Mouse (Mus musculus) thymus, postnatal 36 days (tissue): Measurements from ENCODE around the gene Msmb.
"Not testable (repeated sequence)": the region's sequence is repeated elsewhere in the genome, so short reads cannot be mapped to it uniquely, and the experiment has no call there.

Experiments used
- DNase-seq, 2 experiments: peaks; one replicate each; pipeline ENCODE4 v3.0.0; 2022; ENCODE audit warnings: mixed read lengths in 2 of 2

Gene Msmb

DNA sequence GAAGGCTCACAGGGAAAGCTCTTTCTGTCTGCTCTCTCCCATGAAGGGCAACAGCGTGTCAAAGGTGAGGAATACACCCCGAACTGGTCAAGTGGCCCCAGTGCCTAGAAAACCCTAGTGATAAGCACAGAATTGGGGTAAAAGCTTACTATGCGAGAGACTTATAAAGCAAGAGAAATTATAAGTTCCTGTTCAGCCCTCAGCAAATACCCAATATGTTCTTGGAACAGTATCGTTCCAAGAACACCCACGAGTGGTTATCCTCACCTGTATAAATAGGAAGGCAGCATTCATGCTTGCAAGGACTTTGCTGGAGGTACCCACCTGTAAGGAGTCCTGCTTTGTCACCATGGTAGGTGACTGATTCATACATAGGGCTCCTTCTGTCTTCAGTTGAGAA, at the start of gene Msmb:
TSS of gene Msmb (plus strand) at position 301 of the 400 bp plus-strand sequence.
- DNase-seq = no peak

DNA sequence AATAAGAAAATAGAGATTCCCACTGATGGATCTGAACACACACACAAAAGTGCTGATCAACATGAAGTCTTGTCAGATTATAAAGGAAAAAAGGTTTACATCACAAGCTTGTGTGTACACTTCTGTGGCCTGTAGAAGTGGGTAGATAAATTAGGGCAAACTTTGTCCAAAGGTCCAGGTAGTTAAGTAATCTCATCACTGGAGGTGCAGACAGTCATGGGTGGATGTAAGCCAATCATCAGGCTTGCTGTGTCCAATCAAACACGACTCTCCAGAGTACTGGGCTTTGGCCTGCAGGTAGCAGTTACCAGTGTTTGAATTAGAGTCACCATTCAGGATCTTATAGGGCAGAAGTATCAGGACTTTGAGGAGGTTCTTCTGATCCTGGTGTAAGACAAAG, 48.8 kb upstream of the Msmb start:
- no peak for DNase-seq

DNA sequence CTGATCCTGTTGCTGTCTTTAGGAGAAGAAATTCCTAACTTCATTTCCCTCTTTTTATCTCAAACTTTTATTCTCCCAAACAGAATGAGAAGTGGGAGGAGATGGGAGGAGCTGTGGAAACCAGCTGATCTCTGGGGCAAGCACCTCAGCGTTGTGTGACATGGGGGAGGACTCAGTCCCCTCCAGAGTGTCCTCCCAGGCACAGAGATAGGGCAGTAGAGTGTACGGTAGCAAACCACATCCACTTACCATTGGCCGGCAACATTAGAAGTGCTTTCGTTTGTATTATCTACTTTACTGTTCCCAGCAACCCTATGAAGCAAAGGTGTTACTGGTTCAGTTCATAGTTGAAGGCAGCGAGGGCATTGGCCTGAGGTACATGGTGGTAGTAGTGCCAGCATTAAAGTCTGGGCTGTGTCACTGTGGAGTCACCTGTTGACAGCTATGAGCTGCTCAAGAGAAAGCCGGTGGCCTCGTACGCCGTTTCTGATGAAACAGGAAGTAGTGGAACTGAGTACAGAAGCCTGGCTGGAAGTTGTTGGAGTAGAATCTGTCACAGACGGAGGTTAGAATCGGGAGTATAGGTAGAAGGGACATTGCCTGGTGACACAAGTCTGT, 48.2 kb upstream of the Msmb start:
- peak in 1 of 2 experiments; percentile 9 for DNase-seq

- no peak for DNase-seq
Observed at GRCm38 (mm10) chr14:32095646-32096045, 46.2 kb upstream of the Msmb start.

DNA sequence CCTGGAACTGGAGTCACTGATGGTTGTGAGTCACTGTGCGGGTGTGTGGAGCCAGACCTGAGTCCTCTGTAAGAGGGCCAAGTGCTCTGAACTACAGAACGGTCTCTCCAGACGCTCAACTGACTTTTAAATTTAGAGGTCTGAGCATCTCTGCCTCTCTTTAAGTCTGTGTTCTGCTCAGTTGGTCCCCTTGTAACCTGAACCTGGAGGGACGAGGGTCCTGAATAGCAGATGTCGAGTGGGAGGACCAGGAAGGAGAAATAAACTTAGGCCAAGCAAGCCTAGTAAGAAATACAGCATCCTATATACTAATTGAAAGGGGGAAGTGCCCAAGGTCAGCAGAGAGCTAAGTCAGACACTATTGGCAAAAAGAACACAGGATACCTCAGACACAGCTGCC, 45.1 kb upstream of the Msmb start:
- no peak for DNase-seq

- DNase-seq = no peak
Observed at GRCm38 (mm10) chr14:32097691-32098090, 44.1 kb upstream of the Msmb start.

- DNase-seq = no peak
Observed at GRCm38 (mm10) chr14:32098951-32099350, 42.9 kb upstream of the Msmb start.

DNA sequence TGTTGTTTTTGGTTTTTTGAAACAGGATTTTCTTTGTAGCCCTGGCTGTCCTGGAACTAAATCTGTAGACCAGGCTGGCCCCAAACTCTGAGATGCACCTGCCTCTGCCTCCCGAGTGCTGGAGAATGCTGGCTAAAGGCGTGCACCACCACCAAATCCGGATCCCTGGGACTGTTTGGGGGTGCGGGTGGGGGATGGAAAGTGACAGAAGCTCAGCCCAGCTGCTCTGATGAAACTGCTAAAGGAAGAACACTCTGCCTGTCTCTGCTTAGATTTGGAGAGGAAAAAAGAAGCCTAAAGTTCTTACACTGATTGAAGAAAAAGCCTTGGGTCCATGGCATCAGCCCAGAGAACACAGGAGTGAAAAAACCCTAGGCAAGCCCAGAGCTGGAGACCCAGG, 38.3 kb upstream of the Msmb start:
- DNase-seq = no peak

DNA sequence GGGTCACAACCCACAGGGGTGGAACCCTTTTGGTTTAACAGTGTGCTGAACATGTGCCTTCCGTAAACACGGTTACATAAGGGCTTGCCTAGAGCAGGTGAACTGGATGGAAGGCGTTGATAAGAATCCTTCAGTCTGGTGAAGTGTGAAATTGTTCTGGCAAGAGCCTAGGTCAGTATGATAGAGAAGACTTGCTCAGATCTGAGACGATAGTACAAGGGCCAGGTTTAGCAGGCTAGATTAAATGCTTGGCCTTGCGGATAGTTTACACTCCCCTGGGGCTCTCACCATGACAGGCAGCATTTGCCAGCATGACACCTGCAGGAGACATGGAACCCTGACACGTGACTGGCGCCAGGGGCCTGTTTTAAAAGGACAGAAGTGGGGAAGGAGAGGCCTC, 36.2 kb upstream of the Msmb start:
- no peak for DNase-seq

DNA sequence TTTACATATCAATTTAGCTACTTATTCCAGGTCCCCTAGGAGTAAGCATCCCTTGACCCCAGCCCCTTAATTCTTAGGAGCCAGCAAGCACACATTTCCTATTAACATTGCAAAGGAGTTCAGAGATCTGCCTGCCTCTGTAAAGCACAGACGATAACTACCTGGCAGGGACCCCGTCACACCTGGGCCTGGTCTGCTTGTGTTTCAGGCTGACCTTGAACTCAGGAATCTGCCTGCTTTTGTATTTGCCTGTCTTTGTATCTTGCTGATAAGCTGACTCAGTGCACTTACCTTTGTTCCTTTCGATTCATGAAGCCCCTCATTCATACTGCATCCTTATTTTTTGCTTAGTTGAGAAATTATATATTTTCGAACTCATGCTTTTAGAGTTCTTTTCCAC, 34.9 kb upstream of the Msmb start:
- DNase-seq = no peak

DNA sequence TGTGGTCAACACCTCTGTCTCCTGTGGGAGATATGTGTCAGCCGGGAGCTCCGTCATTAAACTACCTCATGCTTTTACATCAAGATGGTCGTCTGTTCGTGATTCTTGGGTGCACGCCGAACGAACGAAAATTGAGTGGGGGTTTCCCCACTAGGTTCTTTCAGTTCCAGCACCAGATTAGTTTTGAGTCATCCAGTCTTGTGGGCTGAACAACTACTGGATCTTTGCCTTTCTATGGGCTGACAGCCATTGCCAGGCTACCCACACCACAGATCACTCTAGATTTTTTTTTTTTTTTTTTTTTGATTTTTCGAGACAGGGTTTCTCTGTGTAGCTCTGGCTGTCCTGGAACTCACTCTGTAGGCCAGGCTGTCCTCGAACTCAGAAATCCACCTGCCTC, 29.7 kb upstream of the Msmb start:
- DNase-seq = not testable (repeated sequence)

DNA sequence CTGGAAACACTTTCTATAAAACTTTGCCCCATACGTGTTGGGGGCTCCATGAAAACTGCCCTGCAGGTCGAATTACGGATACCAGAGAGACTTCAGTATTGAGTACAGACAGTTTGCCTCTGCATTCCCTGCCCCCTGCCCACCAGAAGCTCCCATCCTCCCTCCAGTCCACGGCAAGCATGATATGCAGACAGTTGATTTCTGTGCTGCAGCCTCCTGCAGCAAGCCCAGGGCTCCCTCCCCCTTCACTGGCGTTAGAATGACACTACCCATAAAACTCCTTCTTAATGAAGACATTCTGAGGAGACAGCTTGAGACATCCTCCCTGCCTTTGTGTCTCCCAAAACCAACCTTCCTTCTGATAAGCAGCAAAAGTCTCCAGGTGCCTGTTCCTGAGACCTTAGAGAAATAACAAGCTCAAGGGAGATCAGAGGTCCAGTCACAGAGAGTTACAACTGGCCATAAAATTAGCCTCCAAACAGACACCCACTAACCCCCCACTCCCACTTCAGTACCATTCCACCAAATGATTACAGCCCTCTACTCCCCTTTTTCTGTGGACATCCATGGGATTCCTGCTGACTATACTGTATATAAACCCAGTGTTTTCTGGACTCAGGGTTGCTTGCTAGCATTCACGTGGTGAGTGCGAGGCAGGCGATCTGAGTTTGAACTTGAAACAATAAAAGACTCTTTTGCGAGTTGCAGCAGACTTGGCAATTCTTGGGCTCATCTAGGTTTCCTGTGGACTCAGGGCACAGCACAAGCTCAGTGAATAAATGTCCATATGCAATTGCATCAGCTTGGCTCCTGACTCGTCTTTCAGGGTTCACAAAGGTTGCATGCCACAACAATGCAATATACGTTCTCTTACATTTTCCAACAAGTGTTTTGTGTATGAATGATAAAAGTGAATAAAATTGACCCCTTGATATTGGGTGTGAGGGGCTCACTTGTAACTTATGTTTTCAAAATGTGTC, 20.6 kb upstream of the Msmb start:
- DNase-seq = no peak

DNA sequence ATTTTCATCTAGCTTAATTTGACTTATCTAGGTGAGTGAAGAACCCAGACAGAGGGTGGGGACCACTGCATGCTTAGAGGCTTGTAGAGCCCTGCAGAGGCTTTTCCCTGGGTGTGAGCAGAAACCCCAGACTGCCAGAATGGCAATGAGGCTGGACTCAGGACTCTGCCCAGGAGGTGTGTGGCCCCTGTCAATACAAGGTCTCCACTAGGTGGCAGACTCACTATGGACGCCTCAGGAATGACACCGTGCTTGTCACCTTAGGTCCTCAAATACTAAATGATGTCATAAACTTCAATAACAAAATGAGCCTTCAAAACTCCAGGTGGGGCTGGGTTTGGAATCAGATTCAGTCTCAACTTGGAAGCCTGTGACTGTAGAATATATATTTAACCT, 19.9 kb upstream of the Msmb start:
- peak; percentile 18 to 20 for DNase-seq

GRCm38 (mm10) chr14:32124261-32124660, 17.6 kb upstream of the Msmb start:
- DNase-seq = no peak

GRCm38 (mm10) chr14:32125256-32125655, 16.6 kb upstream of the Msmb start:
- DNase-seq = not testable (repeated sequence)

DNA sequence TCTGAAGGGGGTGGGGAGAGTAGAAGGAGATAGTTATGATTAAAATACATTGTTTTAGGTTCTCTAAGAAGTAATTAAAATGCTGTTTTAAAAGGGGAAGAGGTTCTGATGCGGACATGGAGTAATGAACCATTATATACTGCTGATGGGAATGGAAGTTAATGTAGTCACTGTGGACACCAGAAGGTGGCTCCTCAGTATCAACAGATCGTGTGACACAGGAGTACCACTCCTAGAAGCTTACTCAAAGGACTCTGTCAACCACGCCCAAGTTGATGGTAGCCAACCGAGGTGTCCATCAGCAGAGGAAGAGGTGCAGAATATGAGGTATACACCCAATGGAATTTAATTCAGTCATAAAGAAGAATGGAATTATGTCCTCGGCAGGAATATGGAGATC, 13.4 kb upstream of the Msmb start:
- DNase-seq = no peak

DNA sequence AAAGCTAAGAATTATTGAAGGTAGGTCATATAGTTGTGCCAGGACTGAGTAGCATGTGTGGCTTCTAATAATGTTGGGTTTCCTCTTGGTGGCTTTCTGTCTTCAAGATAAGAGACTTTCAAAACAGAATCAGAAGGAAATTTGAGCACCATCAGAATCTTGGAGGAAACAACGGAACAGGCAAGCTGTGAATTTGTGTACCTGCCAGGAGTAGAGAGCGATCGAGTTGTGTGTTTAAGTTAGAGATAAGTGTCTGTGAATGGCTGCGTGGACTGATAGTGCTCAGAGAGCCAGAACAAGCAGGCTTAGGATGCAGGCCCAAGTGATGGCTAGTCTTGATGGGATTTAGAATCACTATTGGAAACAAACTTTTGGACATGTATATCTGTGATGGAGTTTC, 10.0 kb upstream of the Msmb start:
- no peak for DNase-seq

GRCm38 (mm10) chr14:32134293-32134692, 7.5 kb upstream of the Msmb start:
- no peak for DNase-seq

DNA sequence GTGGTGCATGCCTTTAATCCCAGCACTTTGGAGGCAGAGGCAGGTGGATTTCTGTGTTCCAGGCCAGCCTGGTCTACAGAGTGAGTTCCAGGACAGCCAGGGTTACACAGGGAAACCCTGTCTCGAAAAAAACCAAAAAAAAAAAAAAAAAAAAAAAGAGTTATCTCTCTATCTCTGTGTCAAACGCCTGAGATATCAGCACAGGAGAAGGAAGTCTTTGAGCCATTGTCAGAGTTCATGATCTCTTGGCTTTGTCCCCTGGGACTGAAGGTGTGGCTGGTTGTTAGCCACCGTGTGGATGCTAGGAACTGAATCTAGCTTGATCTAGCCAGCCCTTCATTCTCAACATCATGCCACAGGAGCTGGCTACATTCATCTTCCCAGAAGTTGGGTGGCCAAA, 5.4 kb upstream of the Msmb start:
- not testable (repeated sequence) for DNase-seq

GRCm38 (mm10) chr14:32140359-32140965, 1.4 kb upstream of the Msmb start:
- no peak for DNase-seq

GRCm38 (mm10) chr14:32144734-32145133, 2.9 kb downstream of the Msmb start:
- no peak for DNase-seq

- DNase-seq = no peak
Observed at GRCm38 (mm10) chr14:32145401-32145800, 3.6 kb downstream of the Msmb start.

DNA sequence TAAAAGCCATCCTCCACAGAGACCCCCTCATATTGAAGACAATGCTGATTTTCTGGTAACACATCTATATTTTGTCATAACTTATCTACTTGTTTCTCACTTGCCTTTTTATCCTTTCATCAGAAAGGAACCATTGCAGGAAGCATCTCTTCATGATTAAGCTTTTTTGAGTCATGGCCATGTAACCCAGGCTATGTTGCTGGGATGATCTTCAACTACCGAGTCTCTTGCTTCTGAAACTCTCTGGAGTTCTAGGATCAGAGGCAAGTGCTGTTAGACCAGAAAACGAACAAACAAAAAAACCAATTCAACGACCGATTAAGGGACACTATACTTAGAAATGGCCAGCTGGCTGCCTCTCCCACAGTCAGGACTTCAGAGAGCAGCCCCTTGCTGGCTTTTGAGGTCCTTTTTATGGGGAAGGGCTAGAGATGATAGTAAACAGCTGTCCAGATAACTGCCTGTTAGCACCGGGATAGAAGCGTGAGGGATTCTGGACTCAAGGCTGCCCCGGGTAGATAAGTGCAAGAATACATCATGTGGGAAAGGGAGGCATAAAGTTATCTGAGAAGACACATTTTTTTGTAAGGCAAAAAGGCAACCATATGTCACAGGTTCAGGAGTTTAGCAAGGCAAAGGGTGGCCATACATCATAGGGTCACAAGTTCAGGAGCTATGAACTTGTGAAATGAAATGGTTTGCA, 4.1 kb downstream of the Msmb start:
- DNase-seq = no peak
